In the genomic region with DNA sequence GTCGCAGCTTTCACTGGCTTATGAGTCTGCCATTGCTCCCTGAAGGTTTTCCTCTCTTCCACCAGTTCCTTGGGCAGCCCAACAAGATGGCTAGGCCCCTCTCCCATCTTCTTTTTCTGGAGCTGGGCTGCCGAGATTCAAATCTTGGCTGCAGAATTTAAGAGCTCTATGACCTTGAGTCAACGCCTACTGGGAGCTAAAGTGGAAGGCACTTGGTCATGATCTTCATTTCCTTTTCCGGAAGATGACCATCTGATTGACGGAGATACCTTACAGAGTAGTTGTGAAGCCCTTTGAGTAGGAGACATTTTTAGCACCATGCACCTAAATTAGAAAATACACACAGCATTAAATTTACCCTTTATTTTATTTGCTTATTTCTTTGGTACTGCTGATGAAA, we compare ENCODE assay signal across 12 mouse cellular contexts. TPM values are rescaled to one million over a fixed set of nuclear protein-coding genes. Genes with fewer than 3 reads are reported as not detected.
DNase-seq lines count a peak whose midpoint lies in the region; ATAC-seq and TF ChIP-seq lines count a peak whose summit lies in the region.
"Had no signal": no experiment of that assay in that cellular context is flagged by ENCODE, and none has a peak within 500 bp of the region (broad histone marks: within the 10 kb centered on the region; RNA-seq: fewer than 3 reads in every experiment).

No protein-coding gene starts in this region.

- intact Hi-C loops in heart, postnatal 25 days (cut with DNase I), result loop anchor here (10.0 kb wide), 1 partner anchor 1056 kb away; the partner anchor contains the start of gene Ttc14
- intact Hi-C loops in left cerebral cortex, postnatal 14 days (cut with DNase I), result loop anchor here (5.0 kb wide), 2 partner anchors 79 to 1064 kb away; partner anchors contain the start of gene Usp13

- peak overlapping the region; percentile 91; the same call in 1 of the 2 replicates for H3K4me2 ChIP-seq in intestine, postnatal 0 days (replicated peaks; ENCODE audit: low read depth)
- no peak overlapping the region for H3K4me2 ChIP-seq in intestine, embryonic 15.5 days (replicated peaks)
- H3K4me2 ChIP-seq in limb, embryonic 15.5 days, result no peak overlapping the region

- no peak for ATAC-seq in intestine, postnatal 0 days
- no peak for ATAC-seq in intestine, embryonic 15.5 days
- ATAC-seq in limb, embryonic 15.5 days (ENCODE audit: insufficient number of reproducible peaks, low FRiP score, low TSS enrichment, low read depth), result no peak
- ATAC-seq: forebrain, embryonic 14.5 days had no signal

- H3K27me3 ChIP-seq in intestine, postnatal 0 days (replicated peaks; ENCODE audit: control insufficient read depth, insufficient read depth, low read length), result no peaks in the 10 kb centered on the region
- no peaks in the 10 kb centered on the region for H3K27me3 ChIP-seq in intestine, embryonic 15.5 days (replicated peaks)
- H3K27me3 ChIP-seq in E14TG2a.4 (ENCODE audit: insufficient read depth, low read length), result no peaks in the 10 kb centered on the region
- no peaks in the 10 kb centered on the region for H3K27me3 ChIP-seq in limb, embryonic 15.5 days

- peaks cover 5% of the 10 kb centered on the region for H3K36me3 ChIP-seq in intestine, postnatal 0 days (ENCODE audit: control insufficient read depth, insufficient read depth)
- 0 out of 2 replicates have a peak, but pooled peaks cover 6% of the 10 kb centered on the region for H3K36me3 ChIP-seq in intestine, embryonic 15.5 days
- peaks cover 67% of the 10 kb centered on the region for H3K36me3 ChIP-seq in E14TG2a.4 (ENCODE audit: insufficient read depth, low read length)
- H3K36me3 ChIP-seq in limb, embryonic 15.5 days, result peaks cover 18% of the 10 kb centered on the region

- H3K4me1 ChIP-seq in intestine, postnatal 0 days (replicated peaks; ENCODE audit: control insufficient read depth, insufficient read depth, low read length), result peaks cover 10% of the 10 kb centered on the region; the same call in 1 of the 2 replicates
- peaks cover 10% of the 10 kb centered on the region; the same call in 1 of the 2 replicates for H3K4me1 ChIP-seq in intestine, embryonic 15.5 days (replicated peaks)
- H3K4me1 ChIP-seq in E14TG2a.4 (replicated peaks; ENCODE audit: low read depth, low read length), result peaks cover 66% of the 10 kb centered on the region
- peaks cover 12% of the 10 kb centered on the region for H3K4me1 ChIP-seq in limb, embryonic 15.5 days

- DNase-seq in heart, adult 11 months, result peak; percentile 88
- DNase-seq in heart, postnatal 25 days (ENCODE audit: low spot score), result no peak
- no peak for DNase-seq in T-cell, adult 2 months (ENCODE audit: low spot score)
- no peak for DNase-seq in left cerebral cortex, postnatal 14 days (ENCODE audit: low spot score in 2 of 2)
- DNase-seq: kidney, adult 11 months; kidney, postnatal 4 days; thymus, postnatal 25 days had no signal

- 83% methylated on average over 5 of the region's 5 CpGs for WGBS in intestine, postnatal 0 days
- WGBS in intestine, embryonic 15.5 days, result 94% methylated on average over 5 of the region's 5 CpGs
- 93% methylated on average over 5 of the region's 5 CpGs for WGBS in limb, embryonic 15.5 days

- no peak overlapping the region for H3K9ac ChIP-seq in intestine, postnatal 0 days (ENCODE audit: low read depth, low read length)
- no peak overlapping the region for H3K9ac ChIP-seq in intestine, embryonic 15.5 days
- no peak overlapping the region for H3K9ac ChIP-seq in limb, embryonic 15.5 days

- no peaks in the 10 kb centered on the region for H3K9me3 ChIP-seq in intestine, postnatal 0 days (ENCODE audit: control insufficient read depth)
- H3K9me3 ChIP-seq in intestine, embryonic 15.5 days, result no peaks in the 10 kb centered on the region
- H3K9me3 ChIP-seq in E14TG2a.4 (ENCODE audit: low read length), result no peaks in the 10 kb centered on the region
- no peaks in the 10 kb centered on the region for H3K9me3 ChIP-seq in limb, embryonic 15.5 days

- no peak for TF ChIP-seq CTCF in intestine, postnatal 0 days (IDR thresholded peaks at IDR 0.05; ENCODE audit: low read depth)
- no peak for TF ChIP-seq CTCF in E14TG2a.4 (conservative IDR thresholded peaks at IDR 0.05; ENCODE audit: low read length)

- no peak overlapping the region for H3K27ac ChIP-seq in intestine, postnatal 0 days (ENCODE audit: low read depth, low read length)
- no peak overlapping the region for H3K27ac ChIP-seq in intestine, embryonic 15.5 days
- no peak overlapping the region for H3K27ac ChIP-seq in limb, embryonic 15.5 days

- no peak overlapping the region for H3K4me3 ChIP-seq in intestine, postnatal 0 days (ENCODE audit: low read depth, low read length)
- H3K4me3 ChIP-seq in intestine, embryonic 15.5 days (replicated peaks), result no peak overlapping the region; the same call in 1 of the 2 replicates
- peak overlapping the region; percentile 99; the same call in 1 of the 2 replicates for H3K4me3 ChIP-seq in E14TG2a.4 (replicated peaks; ENCODE audit: low read length)
- H3K4me3 ChIP-seq in limb, embryonic 15.5 days, result 0 out of 2 replicates have a peak overlapping the region, but pooled peaks have one; percentile 82

RNA-seq across cellular contexts. Expression of gene Mrpl47, which starts 1.1 kb away (rescaled TPM):
- total RNA-seq in heart, postnatal 25 days (2021), result 10 to 100 TPM; 37.4 to 38.7 TPM
- polyA plus RNA-seq in intestine, postnatal 0 days (2015; fragmentation: Nextera tagmentation; extraction: Ambion mirVana), result 27.4 and 31.0 TPM in 2 replicates
- 40.2 and 43.2 TPM in 2 replicates for polyA plus RNA-seq in intestine, embryonic 15.5 days (2015; fragmentation: Nextera tagmentation; extraction: Ambion mirVana)
- 24.2 and 27.4 TPM in 2 replicates for polyA plus RNA-seq in limb, embryonic 15.5 days (2015; fragmentation: Nextera tagmentation; extraction: Ambion mirVana)
- total RNA-seq in left cerebral cortex, postnatal 14 days (2021), result 10 to 100 TPM; 19.7 to 20.1 TPM

RNA-seq across cellular contexts. Expression of gene Ndufb5, which starts 1.8 kb away (rescaled TPM):
- 100 to 1,000 TPM; 874 to 922 TPM for total RNA-seq in heart, postnatal 25 days (2021)
- polyA plus RNA-seq in intestine, postnatal 0 days (2015; fragmentation: Nextera tagmentation; extraction: Ambion mirVana), result 388 and 406 TPM in 2 replicates
- polyA plus RNA-seq in intestine, embryonic 15.5 days (2015; fragmentation: Nextera tagmentation; extraction: Ambion mirVana), result 372 and 411 TPM in 2 replicates
- polyA plus RNA-seq in limb, embryonic 15.5 days (2015; fragmentation: Nextera tagmentation; extraction: Ambion mirVana), result 263 and 276 TPM in 2 replicates
- 100 to 1,000 TPM; 187 to 207 TPM for total RNA-seq in left cerebral cortex, postnatal 14 days (2021)

RNA-seq across cellular contexts. Expression of gene Actl6a, which starts 32.5 kb away (rescaled TPM):
- 10 to 100 TPM; 22.3 to 22.6 TPM for total RNA-seq in heart, postnatal 25 days (2021)
- polyA plus RNA-seq in intestine, postnatal 0 days (2015; fragmentation: Nextera tagmentation; extraction: Ambion mirVana), result 47.9 and 49.2 TPM in 2 replicates
- polyA plus RNA-seq in intestine, embryonic 15.5 days (2015; fragmentation: Nextera tagmentation; extraction: Ambion mirVana), result 131 and 144 TPM in 2 replicates
- polyA plus RNA-seq in limb, embryonic 15.5 days (2015; fragmentation: Nextera tagmentation; extraction: Ambion mirVana), result 113 and 117 TPM in 2 replicates
- 10 to 100 TPM; 14.8 to 15.1 TPM for total RNA-seq in left cerebral cortex, postnatal 14 days (2021)

Comparison
In these comparisons a context has a peak if more than half of its experiments do, and no peak if none do; other contexts are left out.
1. H3K4me3 ChIP-seq: peak in E14TG2a.4 (single experiment) and limb, embryonic 15.5 days (single experiment); none in intestine, postnatal 0 days (single experiment) and intestine, embryonic 15.5 days (single experiment).